Mouse (Mus musculus) spleen, postnatal 14 days (tissue): ENCODE measurements around the gene Crcp.

Experiments
- DNase-seq, 2 experiments: peaks; one replicate each; pipeline ENCODE4 v3.0.0; 2021 to 2022; ENCODE audit warnings: low spot score in 2 of 2

Crcp gene

GRCm38 (mm10) chr5:130029142-130029897 lies at the start of gene Crcp, which contains the start of gene Asl:
TSS of gene Crcp (plus strand) at chr5:130029290.
TSS of gene Asl (minus strand) at chr5:130029247.
- peak; percentile 77 to 83 for DNase-seq

GRCm38 (mm10) chr5:129980216-129980615 lies 48.9 kb upstream of the Crcp start:
- DNase-seq = no peak

GRCm38 (mm10) chr5:129989376-129989775 lies 39.7 kb upstream of the Crcp start:
- no peak for DNase-seq

GRCm38 (mm10) chr5:129991898-129992297 lies 37.2 kb upstream of the Crcp start:
- no peak for DNase-seq

- no peak for DNase-seq
Measured at GRCm38 (mm10) chr5:129993374-129993773, 35.7 kb upstream of the Crcp start.

- DNase-seq = no peak
Measured at GRCm38 (mm10) chr5:129994989-129995388, 34.1 kb upstream of the Crcp start.

GRCm38 (mm10) chr5:129997700-129998099 lies 31.4 kb upstream of the Crcp start:
- DNase-seq = no peak

GRCm38 (mm10) chr5:129999097-129999496 lies 30.0 kb upstream of the Crcp start:
- DNase-seq = peak; percentile 31 to 49

- DNase-seq = no peak
Measured at GRCm38 (mm10) chr5:130000735-130001134, 28.4 kb upstream of the Crcp start.

GRCm38 (mm10) chr5:130001356-130001987 lies 27.6 kb upstream of the Crcp start:
- DNase-seq = no peak

GRCm38 (mm10) chr5:130002301-130003146 lies 26.6 kb upstream of the Crcp start, which contains the start of gene Gusb:
TSS of gene Gusb (minus strand) at chr5:130003049.
- peak; percentile 53 to 69 for DNase-seq

GRCm38 (mm10) chr5:130003229-130003628 lies 25.9 kb upstream of the Crcp start:
- DNase-seq = no peak

- DNase-seq = no peak
Measured at GRCm38 (mm10) chr5:130007344-130007743, 21.7 kb upstream of the Crcp start.

- no peak for DNase-seq
Measured at GRCm38 (mm10) chr5:130008034-130008590, 21.0 kb upstream of the Crcp start.

GRCm38 (mm10) chr5:130009784-130010183 lies 19.3 kb upstream of the Crcp start:
- DNase-seq = no peak

- no peak for DNase-seq
Measured at GRCm38 (mm10) chr5:130010961-130011360, 18.1 kb upstream of the Crcp start.

- no peak for DNase-seq
Measured at GRCm38 (mm10) chr5:130015104-130015503, 14.0 kb upstream of the Crcp start.

GRCm38 (mm10) chr5:130019461-130019860 lies 9.6 kb upstream of the Crcp start:
- DNase-seq = no peak

GRCm38 (mm10) chr5:130021361-130021966 lies 7.6 kb upstream of the Crcp start:
- no peak for DNase-seq

GRCm38 (mm10) chr5:130022366-130022765 lies 6.7 kb upstream of the Crcp start:
- DNase-seq = no peak

- no peak for DNase-seq
Measured at GRCm38 (mm10) chr5:130023067-130023766, 5.9 kb upstream of the Crcp start.
